Mouse (Mus musculus) neural tube, embryonic 11.5 days (tissue): ENCODE data around the gene Odf3l2. TPM values are rescaled to one million over a fixed set of nuclear protein-coding genes. Genes with fewer than 3 reads are reported as not detected.

Experiments
- ATAC-seq: fragments of 200-750 bp; cut with Nextera tagmentation; 2 replicates; pipeline ENCODE4 v1.8.0; 2017; ENCODE audit warnings: moderate number of reproducible peaks, mild to moderate bottlenecking, moderate TSS enrichment, moderate library complexity; ENCODE audit not compliant: insufficient read depth, low FRiP score, low TSS enrichment
- DNase-seq: peaks from one replicate; pipeline ENCODE4 v3.0.0-alpha.2; 2015; ENCODE audit warnings: low spot score
- H3K27ac ChIP-seq: fragments of 300-500 bp; sonication (generic); 2 replicates; pipeline ENCODE4 v1.5.1; 2014; ENCODE audit warnings: low read depth, mild to moderate bottlenecking, low read length
- H3K27me3 ChIP-seq: fragments of 300-500 bp; sonication (generic); 2 replicates; pipeline ENCODE4 v1.6.1; 2014; ENCODE audit warnings: mild to moderate bottlenecking, low read length, mixed read lengths; ENCODE audit not compliant: control insufficient read depth, insufficient read depth
- H3K36me3 ChIP-seq: fragments of 300-500 bp; sonication (generic); 2 replicates; pipeline ENCODE4 v1.6.1; 2014; ENCODE audit warnings: mild to moderate bottlenecking, low read length, moderate library complexity, mixed read lengths; ENCODE audit not compliant: control insufficient read depth, insufficient read depth
- H3K4me1 ChIP-seq: fragments of 300-500 bp; sonication (generic); 2 replicates; pipeline ENCODE4 v1.6.1; 2014; ENCODE audit warnings: low read length, mixed read lengths; ENCODE audit not compliant: control insufficient read depth, insufficient read depth
- H3K4me2 ChIP-seq: fragments of 300-500 bp; sonication (generic); 2 replicates; pipeline ENCODE4 v1.6.1; 2014; ENCODE audit warnings: low read depth, mild to moderate bottlenecking, moderate library complexity
- H3K4me3 ChIP-seq: fragments of 300-500 bp; sonication (generic); 2 replicates; pipeline ENCODE4 v1.5.1; 2014; ENCODE audit warnings: low read depth, low read length
- H3K9ac ChIP-seq: fragments of 300-500 bp; sonication (generic); 2 replicates; pipeline ENCODE4 v1.6.1; 2014; ENCODE audit warnings: mild to moderate bottlenecking, low read length
- H3K9me3 ChIP-seq: fragments of 300-500 bp; sonication (generic); 2 replicates; pipeline ENCODE4 v1.6.1; 2016; ENCODE audit warnings: low read length; ENCODE audit not compliant: control insufficient read depth
- WGBS: fragments of 180-500 bp; shearing (Covaris S2); extraction: QIAGEN DNeasy Blood & Tissue Kit; methylation state at CpG from one replicate; pipeline ENCODE4 v1.1.7; 2014; 5-methylcytosine and 5-hydroxymethylcytosine counted together
- polyA plus RNA-seq: library from polyadenylated mRNA; unstranded; fragments of >200 nt; fragmentation: Nextera tagmentation; extraction: Ambion mirVana; gene quantifications from 2 replicates; pipeline ENCODE4 v1.2.1, GENCODE M21; 2014

Odf3l2 gene
- polyA plus RNA-seq, 1 experiment from 2014 or later = not detected

DNA sequence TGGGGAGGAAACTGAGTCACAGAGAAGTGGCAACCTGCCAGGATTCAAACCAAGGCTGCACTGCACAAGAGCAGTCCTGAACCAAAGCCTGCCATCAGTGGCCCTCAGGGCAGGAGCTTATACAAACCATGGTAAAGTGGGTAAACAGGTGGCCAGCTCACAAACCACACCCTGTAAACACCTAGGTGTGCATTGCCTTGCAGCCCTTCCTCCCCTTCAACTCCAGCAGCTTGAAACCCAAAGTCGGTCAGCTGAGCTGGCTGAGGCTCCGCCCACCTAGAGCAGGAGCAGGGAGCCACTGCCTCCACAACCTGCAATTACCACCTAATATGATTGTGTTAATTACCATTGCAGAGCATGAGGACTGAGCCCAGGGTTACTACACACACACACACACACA is 37.6 kb downstream of the Odf3l2 start:
- H3K4me2 ChIP-seq = no peak overlapping the region
- no peak overlapping the region for H3K9ac ChIP-seq
- no peak overlapping the region for H3K4me3 ChIP-seq
- ATAC-seq (no peak), DNase-seq (no peak)
- no peak overlapping the region for H3K27ac ChIP-seq
- 31% methylated on average over 2 of the region's 2 CpGs for WGBS
- H3K27me3 ChIP-seq = peaks cover 13% of the 10 kb centered on the region
- H3K9me3 ChIP-seq = no peaks in the 10 kb centered on the region
- H3K36me3 ChIP-seq = no peaks in the 10 kb centered on the region
- peaks cover 10% of the 10 kb centered on the region; the same call in 1 of the 2 replicates for H3K4me1 ChIP-seq

DNA sequence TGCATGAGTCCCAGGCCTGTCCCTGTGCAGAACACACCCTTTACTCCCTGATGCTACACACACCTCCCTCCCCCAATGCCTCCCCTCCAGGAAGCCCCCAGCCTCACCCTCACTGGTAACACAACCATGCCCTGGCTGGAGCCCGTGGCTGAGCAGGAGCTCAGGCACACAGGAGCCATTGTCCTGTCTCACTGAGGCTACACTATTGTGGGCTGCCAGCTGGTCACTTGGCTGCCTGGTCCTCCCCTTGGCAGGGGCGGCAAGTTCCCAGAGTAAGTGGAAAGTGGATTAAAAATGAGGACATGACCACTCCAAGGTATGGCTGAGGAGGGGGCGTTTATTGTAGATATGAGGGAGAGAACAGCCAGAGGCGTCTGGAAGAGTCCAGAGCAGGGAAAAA is 39.0 kb downstream of the Odf3l2 start:
- no peak for DNase-seq
- Histone ChIP-seq H3K4me1 (no peaks in the 10 kb centered on the region), H3K36me3 (no peaks in the 10 kb centered on the region), H3K27ac (no peak overlapping the region), H3K9me3 (no peaks in the 10 kb centered on the region), H3K4me2 (no peak overlapping the region), H3K9ac (no peak overlapping the region), H3K4me3 (no peak overlapping the region), H3K27me3 (no peaks in the 10 kb centered on the region)
- WGBS = 73% methylated on average over 4 of the region's 4 CpGs
- ATAC-seq = no peak

DNA sequence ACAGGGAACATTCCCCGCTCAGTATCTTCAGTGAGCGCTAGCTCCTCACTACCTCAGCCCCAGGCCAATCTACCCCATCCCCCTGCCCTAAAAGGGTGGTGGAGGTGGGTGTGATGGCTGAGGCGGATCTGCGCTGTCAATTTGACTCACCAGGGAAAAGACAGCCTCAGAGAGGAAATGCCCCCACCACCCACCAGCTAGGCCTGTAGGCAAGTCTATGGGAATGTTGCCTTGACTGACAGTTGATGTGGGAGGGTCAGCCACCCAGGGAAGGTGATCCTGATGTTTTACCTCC is 47.7 kb downstream of the Odf3l2 start:
- Histone ChIP-seq H3K4me3 (no peak overlapping the region), H3K27me3 (no peaks in the 10 kb centered on the region), H3K36me3 (no peaks in the 10 kb centered on the region), H3K27ac (no peak overlapping the region), H3K9me3 (no peaks in the 10 kb centered on the region), H3K4me2 (no peak overlapping the region), H3K4me1 (no peaks in the 10 kb centered on the region), H3K9ac (no peak overlapping the region)
- 64% methylated on average over 4 of the region's 4 CpGs for WGBS
- DNase-seq (no peak), ATAC-seq (no peak)

DNA sequence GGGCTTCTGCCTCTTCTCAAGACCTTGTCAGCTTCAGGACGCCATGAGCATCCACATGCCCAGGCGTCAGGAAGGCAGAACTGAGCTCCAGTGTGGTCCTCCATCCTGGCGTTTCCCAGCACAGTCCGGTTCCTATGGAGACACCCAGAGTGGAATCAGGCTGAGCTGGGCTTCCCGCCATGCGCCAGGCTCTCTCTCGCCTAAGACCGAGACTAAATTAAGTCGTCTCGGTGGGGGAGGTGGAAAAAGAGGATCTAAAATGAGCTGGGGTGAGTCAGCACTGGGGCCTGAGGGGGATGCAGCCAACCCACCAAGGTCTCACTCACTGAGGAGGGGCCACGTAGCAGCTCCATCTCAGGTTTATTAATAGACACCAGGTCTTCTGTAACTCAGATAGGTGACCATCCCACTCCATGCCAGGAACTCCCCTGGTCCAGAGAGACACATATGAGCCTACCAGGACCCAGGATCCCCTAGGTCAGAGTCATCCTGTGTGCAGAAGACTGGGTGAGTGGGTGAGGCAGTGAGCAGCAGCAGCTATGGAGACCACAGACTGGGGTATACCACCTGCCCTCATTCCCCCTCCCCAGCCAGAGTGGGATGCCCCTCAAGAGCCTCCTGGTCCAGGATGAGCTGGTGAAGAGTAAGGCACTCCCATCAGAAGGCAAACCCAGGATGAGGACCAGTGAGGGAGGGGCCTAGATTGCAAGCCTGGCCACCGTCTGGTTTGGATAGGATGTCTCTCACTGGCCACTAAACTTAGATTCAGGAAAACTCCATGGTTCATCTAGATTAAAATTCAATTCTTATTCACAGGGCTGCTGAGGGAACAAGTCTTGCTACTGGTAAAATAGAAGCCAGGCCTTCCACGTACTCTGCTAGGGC is 48.2 kb downstream of the Odf3l2 start:
- no peak for DNase-seq
- Histone ChIP-seq H3K9ac (no peak overlapping the region), H3K27ac (no peak overlapping the region), H3K4me3 (no peak overlapping the region), H3K4me2 (no peak overlapping the region), H3K9me3 (no peaks in the 10 kb centered on the region), H3K27me3 (no peaks in the 10 kb centered on the region), H3K36me3 (no peaks in the 10 kb centered on the region), H3K4me1 (no peaks in the 10 kb centered on the region)
- 47% methylated on average over 13 of the region's 13 CpGs for WGBS
- ATAC-seq = no peak

DNA sequence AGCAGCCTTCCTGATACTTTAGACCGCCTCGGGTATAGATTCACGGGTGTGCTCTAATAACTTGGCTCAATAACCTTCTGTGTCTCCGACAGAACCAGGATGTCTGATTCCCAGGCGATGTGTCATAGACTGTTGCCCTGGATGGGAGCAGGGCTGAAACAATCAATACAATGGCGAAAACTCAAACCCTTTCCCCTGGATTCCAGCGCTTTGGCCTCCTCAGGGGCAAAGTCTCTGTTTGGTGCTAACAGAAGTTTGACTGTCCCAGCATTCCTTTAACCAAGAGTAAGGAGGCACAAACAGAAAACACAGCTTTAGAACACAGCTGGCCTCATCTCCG is 50.0 kb downstream of the Odf3l2 start:
- H3K4me1 ChIP-seq = no peaks in the 10 kb centered on the region
- no peak overlapping the region for H3K4me2 ChIP-seq
- no peak overlapping the region for H3K4me3 ChIP-seq
- no peak; the same call in 1 of the 2 replicates for ATAC-seq
- no peak overlapping the region for H3K27ac ChIP-seq
- no peaks in the 10 kb centered on the region for H3K27me3 ChIP-seq
- H3K9ac ChIP-seq = no peak overlapping the region
- 63% methylated on average over 8 of the region's 8 CpGs for WGBS
- DNase-seq = no peak
- no peaks in the 10 kb centered on the region for H3K36me3 ChIP-seq
- no peaks in the 10 kb centered on the region for H3K9me3 ChIP-seq

DNA sequence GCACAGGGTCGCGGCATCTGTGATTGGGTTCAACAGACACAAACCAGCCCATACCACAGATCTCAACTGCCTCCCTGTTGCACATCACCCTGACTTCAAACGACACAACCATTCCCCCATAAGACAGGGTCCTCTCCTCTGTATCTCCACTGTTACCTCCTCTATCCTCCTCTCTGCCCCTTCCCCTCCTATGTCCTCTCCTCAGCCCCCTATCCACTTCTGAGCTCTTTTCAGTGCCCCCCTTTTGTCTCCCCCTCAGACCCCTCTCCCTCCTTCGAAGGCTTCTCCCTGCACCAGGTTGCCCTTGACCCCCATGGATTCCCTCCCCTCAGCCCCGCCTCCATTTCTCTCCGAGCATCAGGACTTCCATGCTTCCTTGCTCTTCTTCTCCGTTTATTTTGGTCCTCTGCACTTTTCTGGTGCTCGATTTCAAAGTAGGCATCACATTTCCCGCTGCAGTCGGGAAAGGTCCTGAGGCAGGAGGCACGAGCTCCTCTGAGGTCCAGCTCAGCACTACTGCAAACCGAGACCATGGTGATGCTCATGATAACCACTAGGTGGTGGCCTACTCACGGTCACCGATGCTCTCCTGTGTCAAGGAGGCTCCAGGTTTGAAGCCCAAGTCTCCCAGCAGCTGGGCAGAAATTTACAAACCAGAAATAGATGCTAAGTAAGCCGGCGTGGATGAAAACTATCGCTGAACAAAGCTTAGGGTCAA is 50.5 kb downstream of the Odf3l2 start:
- no peak overlapping the region for H3K4me3 ChIP-seq
- no peaks in the 10 kb centered on the region for H3K36me3 ChIP-seq
- WGBS = 18% methylated on average over 17 of the region's 17 CpGs
- H3K9me3 ChIP-seq = no peaks in the 10 kb centered on the region
- H3K27me3 ChIP-seq = no peaks in the 10 kb centered on the region
- H3K27ac ChIP-seq = no peak overlapping the region
- DNase-seq (peak; percentile 74), ATAC-seq (peak; percentile 88)
- H3K4me2 ChIP-seq = no peak overlapping the region
- no peak overlapping the region for H3K9ac ChIP-seq
- H3K4me1 ChIP-seq = no peaks in the 10 kb centered on the region

DNA sequence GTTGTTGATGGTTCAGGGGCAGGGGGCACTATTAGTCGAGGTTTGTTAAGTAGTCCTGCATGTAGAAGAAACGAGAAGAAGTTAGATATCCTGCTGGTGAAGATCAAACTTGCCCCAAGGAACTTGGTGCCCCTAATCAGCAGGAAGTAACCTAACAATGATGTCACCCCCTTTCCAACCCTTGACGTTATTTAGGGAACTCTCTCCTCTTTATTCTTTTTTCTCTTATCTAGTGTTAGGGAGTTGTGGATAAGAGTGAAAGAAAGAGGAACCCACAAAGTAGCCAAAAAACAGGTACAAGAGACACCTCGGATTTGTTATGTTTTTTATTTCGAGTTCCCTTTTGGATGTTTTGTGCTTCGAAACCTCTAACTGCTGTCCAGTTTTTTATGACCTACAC is 51.4 kb downstream of the Odf3l2 start:
- Histone ChIP-seq H3K4me3 (no peak overlapping the region), H3K27ac (no peak overlapping the region), H3K4me1 (no peaks in the 10 kb centered on the region), H3K4me2 (no peak overlapping the region), H3K9me3 (no peaks in the 10 kb centered on the region), H3K9ac (no peak overlapping the region), H3K27me3 (no peaks in the 10 kb centered on the region), H3K36me3 (no peaks in the 10 kb centered on the region)
- ATAC-seq = no peak
- no peak for DNase-seq
- WGBS = 56% methylated on average over 6 of the region's 6 CpGs

DNA sequence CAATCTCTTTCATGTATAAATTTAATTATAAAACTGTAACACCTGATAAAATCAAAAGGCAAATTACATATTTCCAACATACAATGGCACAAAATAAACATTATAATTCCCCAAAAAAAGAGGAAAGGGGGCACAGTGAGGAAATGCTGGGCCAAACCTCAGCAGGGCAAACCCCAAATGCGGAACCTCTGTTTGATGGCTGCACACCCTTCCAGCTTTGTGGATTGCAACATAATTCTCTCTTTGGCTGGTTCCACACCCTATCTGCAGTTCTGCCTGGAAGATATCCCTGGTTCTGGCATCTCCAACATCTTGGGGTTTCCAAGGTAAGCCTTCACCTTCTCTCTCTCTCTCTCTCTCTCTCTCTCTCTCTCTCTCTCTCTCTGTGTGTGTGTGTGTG is 54.8 kb downstream of the Odf3l2 start:
- WGBS = 91% methylated on average over 1 of the region's 1 CpGs

More for the DNA sequence above, 54.8 kb downstream of the Odf3l2 start:
- H3K27ac ChIP-seq = no peak overlapping the region
- no peak for DNase-seq
- no peaks in the 10 kb centered on the region for H3K36me3 ChIP-seq
- no peak overlapping the region for H3K4me3 ChIP-seq
- no peak overlapping the region for H3K4me2 ChIP-seq
- H3K27me3 ChIP-seq = no peaks in the 10 kb centered on the region
- no peak overlapping the region for H3K9ac ChIP-seq
- H3K9me3 ChIP-seq = no peaks in the 10 kb centered on the region
- no peak for ATAC-seq
- H3K4me1 ChIP-seq = no peaks in the 10 kb centered on the region
